8 mouse cellular contexts compared by ENCODE assay signal in the genomic region with DNA sequence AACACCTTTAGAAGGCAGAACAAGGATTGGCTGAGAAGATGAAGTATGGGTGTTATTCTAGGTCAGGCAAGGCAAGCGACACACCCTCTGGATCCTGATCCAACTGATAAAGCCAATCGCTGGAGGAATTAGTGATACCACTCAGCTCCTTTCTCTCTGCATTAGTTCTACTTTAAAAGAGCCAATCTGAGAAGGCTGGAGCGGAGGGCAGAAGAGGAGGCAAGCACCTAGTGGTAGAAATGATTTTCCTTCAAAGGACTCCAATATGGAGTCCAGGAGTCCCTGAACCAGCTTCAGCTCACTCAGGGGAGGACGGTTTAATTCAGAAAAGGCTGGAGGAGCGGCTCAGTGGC.
DNase-seq lines count a peak whose midpoint lies in the region; ATAC-seq lines count a peak whose summit lies in the region.

No protein-coding gene starts in this region.

- peak; percentile 93 for DNase-seq in heart, adult 11 months
- no peak for DNase-seq in heart, postnatal 25 days (ENCODE audit: low spot score)
- DNase-seq in ZHBTc4 (ENCODE audit: low read depth, low spot score) = peak; percentile 37
- no peak for DNase-seq in hindbrain, embryonic 10.5 days (ENCODE audit: low spot score)
- no peak for DNase-seq in right cerebral cortex, postnatal 4 days
- no peak for DNase-seq in layer of hippocampus, adult 11-12 months (ENCODE audit: low spot score)
- no peak for DNase-seq in cerebellum, adult 11 months

- H3K27me3 ChIP-seq in hindbrain, embryonic 10.5 days (ENCODE audit: insufficient read depth, poor library complexity, severe bottlenecking) = no peaks in the 10 kb centered on the region

- peak; percentile 41 for ATAC-seq in megakaryocyte-erythroid progenitor cell, adult 5-6 weeks (replicated peaks; ENCODE audit: low FRiP score, low TSS enrichment, poor library complexity, severe bottlenecking)

- peaks cover 30% of the 10 kb centered on the region for H3K36me3 ChIP-seq in hindbrain, embryonic 10.5 days

- H3K4me3 ChIP-seq in hindbrain, embryonic 10.5 days = peak overlapping the region; percentile 90

- 57% methylated on average over 5 of the region's 5 CpGs for WGBS in hindbrain, embryonic 10.5 days

- peak overlapping the region; percentile 95 for H3K27ac ChIP-seq in hindbrain, embryonic 10.5 days

- intact Hi-C loops in heart, postnatal 25 days (cut with DNase I) = loop anchor here (5.0 kb wide), 1 partner anchor 41 kb away; no protein-coding TSS in a partner anchor

- H3K9me3 ChIP-seq in hindbrain, embryonic 10.5 days = peaks cover 21% of the 10 kb centered on the region

- H3K4me1 ChIP-seq in hindbrain, embryonic 10.5 days (replicated peaks) = peaks cover 24% of the 10 kb centered on the region

Comparison
In these comparisons a context has a peak if more than half of its experiments do, and no peak if none do; other contexts are left out.
1. DNase-seq: peak in heart, adult 11 months (single experiment) and ZHBTc4 (single experiment); none in heart, postnatal 25 days (single experiment), hindbrain, embryonic 10.5 days (single experiment), right cerebral cortex, postnatal 4 days (single experiment), layer of hippocampus, adult 11-12 months (single experiment) and cerebellum, adult 11 months (single experiment).